Mouse (Mus musculus): Measurements from ENCODE around the gene Timm8b. TPM values are rescaled to one million over a fixed set of nuclear protein-coding genes. Genes with fewer than 3 reads are reported as not detected.

The Timm8b gene
- 308 and 327 TPM in 2 replicates for polyA plus RNA-seq (2015; fragmentation: Nextera tagmentation; extraction: Ambion mirVana)

GRCm38 (mm10) chr9:50603189-50603997 is at the start of gene Timm8b, which contains the start of gene Sdhd:
Gene Timm8b (plus strand): TSS chr9:50603910.
Gene Sdhd (minus strand): TSS chr9:50603812.
- Histone ChIP-seq H3K4me1 (replicated peaks; ENCODE audit: control insufficient read depth, insufficient read depth, low read length) (peaks cover 22% of the 10 kb centered on the region), H3K27ac (ENCODE audit: low read length) (peak within 1 kb of the TSS; percentile 84), H3K27me3 (replicated peaks; ENCODE audit: control insufficient read depth, insufficient read depth, low read length) (no peaks in the 10 kb centered on the region), H3K9ac (replicated peaks; ENCODE audit: low read depth, low read length) (peak within 1 kb of the TSS; percentile 78), H3K4me2 (ENCODE audit: low read length) (peak within 1 kb of the TSS; percentile 94), H3K4me3 (replicated peaks; ENCODE audit: low read length) (peak within 1 kb of the TSS; percentile 86), H3K36me3 (ENCODE audit: control insufficient read depth, insufficient read depth) (peaks cover 9% of the 10 kb centered on the region), H3K9me3 (ENCODE audit: control insufficient read depth, low read length) (no peaks in the 10 kb centered on the region)
- peak; percentile 99 for ATAC-seq
- 1% methylated on average over 48 of the region's 48 CpGs for WGBS

- H3K9me3 ChIP-seq (ENCODE audit: control insufficient read depth, low read length) = no peaks in the 10 kb centered on the region
- H3K27me3 ChIP-seq (replicated peaks; ENCODE audit: control insufficient read depth, insufficient read depth, low read length) = no peaks in the 10 kb centered on the region
- no peaks in the 10 kb centered on the region for H3K36me3 ChIP-seq (ENCODE audit: control insufficient read depth, insufficient read depth)
- peak within 1 kb of the TSS; percentile 37 for H3K4me3 ChIP-seq (replicated peaks; ENCODE audit: low read length)
- peaks cover 13% of the 10 kb centered on the region for H3K4me1 ChIP-seq (replicated peaks; ENCODE audit: control insufficient read depth, insufficient read depth, low read length)
- peak within 1 kb of the TSS; percentile 59 for H3K9ac ChIP-seq (replicated peaks; ENCODE audit: low read depth, low read length)
- H3K27ac ChIP-seq (ENCODE audit: low read length) = peak within 1 kb of the TSS; percentile 79
- peak; percentile 99 for ATAC-seq
- WGBS = 14% methylated on average over 12 of the region's 12 CpGs
- H3K4me2 ChIP-seq (ENCODE audit: low read length) = peak within 1 kb of the TSS; percentile 53
Observed at GRCm38 (mm10) chr9:50554241-50555093, 49.2 kb upstream of the Timm8b start, which contains the start of gene Il18. Gene Il18 (plus strand): TSS chr9:50554827.

- ATAC-seq = peak; percentile 57
- no peaks in the 10 kb centered on the region for H3K27me3 ChIP-seq (replicated peaks; ENCODE audit: control insufficient read depth, insufficient read depth, low read length)
- H3K27ac ChIP-seq (ENCODE audit: low read length) = peak within 1 kb of the TSS; percentile 79
- H3K4me1 ChIP-seq (replicated peaks; ENCODE audit: control insufficient read depth, insufficient read depth, low read length) = peaks cover 13% of the 10 kb centered on the region
- WGBS = 3% methylated on average over 2 of the region's 2 CpGs
- peak within 1 kb of the TSS; percentile 53 for H3K4me2 ChIP-seq (ENCODE audit: low read length)
- no peaks in the 10 kb centered on the region for H3K9me3 ChIP-seq (ENCODE audit: control insufficient read depth, low read length)
- no peaks in the 10 kb centered on the region for H3K36me3 ChIP-seq (ENCODE audit: control insufficient read depth, insufficient read depth)
- peak within 1 kb of the TSS; percentile 37 for H3K4me3 ChIP-seq (replicated peaks; ENCODE audit: low read length)
- H3K9ac ChIP-seq (replicated peaks; ENCODE audit: low read depth, low read length) = peak within 1 kb of the TSS; percentile 59
Observed at GRCm38 (mm10) chr9:50555094-50555446, 48.6 kb upstream of the Timm8b start, which contains the start of gene Bco2. Gene Bco2 (minus strand): TSS chr9:50555181.

GRCm38 (mm10) chr9:50561145-50561917 is 42.4 kb upstream of the Timm8b start, which contains the start of gene Tex12:
Gene Tex12 (minus strand): TSS chr9:50561325.
- Histone ChIP-seq H3K36me3 (ENCODE audit: control insufficient read depth, insufficient read depth) (no peaks in the 10 kb centered on the region), H3K27ac (ENCODE audit: low read length) (no peak within 1 kb of the TSS), H3K9ac (replicated peaks; ENCODE audit: low read depth, low read length) (no peak within 1 kb of the TSS), H3K4me3 (replicated peaks; ENCODE audit: low read length) (no peak within 1 kb of the TSS), H3K27me3 (replicated peaks; ENCODE audit: control insufficient read depth, insufficient read depth, low read length) (no peaks in the 10 kb centered on the region), H3K4me1 (replicated peaks; ENCODE audit: control insufficient read depth, insufficient read depth, low read length) (no peaks in the 10 kb centered on the region), H3K9me3 (ENCODE audit: control insufficient read depth, low read length) (no peaks in the 10 kb centered on the region), H3K4me2 (ENCODE audit: low read length) (no peak within 1 kb of the TSS)
- WGBS = 91% methylated on average over 38 of the region's 38 CpGs
- ATAC-seq = no peak

GRCm38 (mm10) chr9:50561918-50562360 is 41.8 kb upstream of the Timm8b start:
- Histone ChIP-seq H3K27ac (ENCODE audit: low read length) (no peak overlapping the region), H3K36me3 (ENCODE audit: control insufficient read depth, insufficient read depth) (no peaks in the 10 kb centered on the region), H3K9me3 (ENCODE audit: control insufficient read depth, low read length) (no peaks in the 10 kb centered on the region), H3K4me2 (ENCODE audit: low read length) (no peak overlapping the region), H3K4me1 (replicated peaks; ENCODE audit: control insufficient read depth, insufficient read depth, low read length) (no peaks in the 10 kb centered on the region), H3K27me3 (replicated peaks; ENCODE audit: control insufficient read depth, insufficient read depth, low read length) (no peaks in the 10 kb centered on the region), H3K4me3 (replicated peaks; ENCODE audit: low read length) (no peak overlapping the region), H3K9ac (replicated peaks; ENCODE audit: low read depth, low read length) (no peak overlapping the region)
- 88% methylated on average over 2 of the region's 2 CpGs for WGBS
- no peak for ATAC-seq

GRCm38 (mm10) chr9:50565173-50565572 is 38.5 kb upstream of the Timm8b start:
- H3K4me3 ChIP-seq (replicated peaks; ENCODE audit: low read length) = no peak overlapping the region

GRCm38 (mm10) chr9:50565940-50566339 is 37.8 kb upstream of the Timm8b start:
- WGBS = 90% methylated on average over 4 of the region's 4 CpGs
- Histone ChIP-seq H3K4me1 (replicated peaks; ENCODE audit: control insufficient read depth, insufficient read depth, low read length) (no peaks in the 10 kb centered on the region), H3K4me3 (replicated peaks; ENCODE audit: low read length) (no peak overlapping the region), H3K9me3 (ENCODE audit: control insufficient read depth, low read length) (no peaks in the 10 kb centered on the region), H3K27ac (ENCODE audit: low read length) (no peak overlapping the region), H3K4me2 (ENCODE audit: low read length) (no peak overlapping the region), H3K9ac (replicated peaks; ENCODE audit: low read depth, low read length) (no peak overlapping the region), H3K27me3 (replicated peaks; ENCODE audit: control insufficient read depth, insufficient read depth, low read length) (no peaks in the 10 kb centered on the region), H3K36me3 (ENCODE audit: control insufficient read depth, insufficient read depth) (no peaks in the 10 kb centered on the region)
- ATAC-seq = no peak

More at GRCm38 (mm10) chr9:50565173-50565572, 38.5 kb upstream of the Timm8b start:
- no peaks in the 10 kb centered on the region for H3K4me1 ChIP-seq (replicated peaks; ENCODE audit: control insufficient read depth, insufficient read depth, low read length)
- H3K9ac ChIP-seq (replicated peaks; ENCODE audit: low read depth, low read length) = no peak overlapping the region
- ATAC-seq = no peak
- WGBS = 85% methylated on average over 7 of the region's 7 CpGs
- H3K4me2 ChIP-seq (ENCODE audit: low read length) = no peak overlapping the region
- no peaks in the 10 kb centered on the region for H3K9me3 ChIP-seq (ENCODE audit: control insufficient read depth, low read length)
- no peak overlapping the region for H3K27ac ChIP-seq (ENCODE audit: low read length)
- no peaks in the 10 kb centered on the region for H3K27me3 ChIP-seq (replicated peaks; ENCODE audit: control insufficient read depth, insufficient read depth, low read length)
- H3K36me3 ChIP-seq (ENCODE audit: control insufficient read depth, insufficient read depth) = no peaks in the 10 kb centered on the region

GRCm38 (mm10) chr9:50567372-50567771 is 36.3 kb upstream of the Timm8b start:
- H3K4me2 ChIP-seq (ENCODE audit: low read length) = no peak overlapping the region
- no peak overlapping the region for H3K27ac ChIP-seq (ENCODE audit: low read length)
- no peak for ATAC-seq
- no peaks in the 10 kb centered on the region for H3K36me3 ChIP-seq (ENCODE audit: control insufficient read depth, insufficient read depth)
- no peaks in the 10 kb centered on the region for H3K9me3 ChIP-seq (ENCODE audit: control insufficient read depth, low read length)
- no peak overlapping the region for H3K9ac ChIP-seq (replicated peaks; ENCODE audit: low read depth, low read length)
- H3K4me1 ChIP-seq (replicated peaks; ENCODE audit: control insufficient read depth, insufficient read depth, low read length) = no peaks in the 10 kb centered on the region
- H3K27me3 ChIP-seq (replicated peaks; ENCODE audit: control insufficient read depth, insufficient read depth, low read length) = no peaks in the 10 kb centered on the region
- WGBS = 88% methylated on average over 4 of the region's 4 CpGs
- no peak overlapping the region for H3K4me3 ChIP-seq (replicated peaks; ENCODE audit: low read length)

All from forebrain, embryonic 16.5 days (tissue).